ENCODE assay signal across 27 mouse cellular contexts in the genomic region with DNA sequence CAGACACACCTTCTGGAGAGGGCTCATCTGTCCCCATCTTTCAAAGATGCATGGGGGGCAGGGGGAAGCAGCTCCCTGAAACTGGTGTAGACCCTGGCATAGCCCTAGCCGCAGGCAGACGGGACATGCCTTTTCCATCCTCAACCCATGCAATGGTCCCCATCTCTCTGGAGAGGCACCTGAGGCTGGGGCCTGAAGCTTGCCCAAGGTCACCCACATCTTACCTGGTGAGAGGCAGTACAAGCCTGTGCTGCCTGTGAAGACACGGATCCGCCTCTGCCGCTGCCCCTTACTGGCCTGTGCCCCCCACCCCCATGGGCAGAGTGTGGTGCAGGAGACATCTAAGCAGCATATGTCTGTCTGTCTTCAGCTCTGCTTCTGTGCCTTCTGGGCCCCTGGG. TPM values are rescaled to one million over a fixed set of nuclear protein-coding genes. Genes with fewer than 3 reads are reported as not detected.
DNase-seq lines count a peak whose midpoint lies in the region; ATAC-seq and TF ChIP-seq lines count a peak whose summit lies in the region.
"Had no signal": no experiment of that assay in that cellular context is flagged by ENCODE, and none has a peak within 500 bp of the region (broad histone marks: within the 10 kb centered on the region; RNA-seq: fewer than 3 reads in every experiment).

No protein-coding gene starts in this region.

- DNase-seq in forebrain, embryonic 11.5 days (ENCODE audit: low spot score): no peak
- no peak for DNase-seq in hindbrain, embryonic 10.5 days (ENCODE audit: low spot score)
- DNase-seq in hindbrain, postnatal 0 days (ENCODE audit: low spot score): no peak
- no peak for DNase-seq in midbrain, embryonic 10.5 days (ENCODE audit: low spot score)
- DNase-seq in midbrain, embryonic 11.5 days (ENCODE audit: low spot score, missing footprints): no peak
- no peak for DNase-seq in limb, embryonic 10.5 days (ENCODE audit: low spot score)
- DNase-seq: adrenal gland, adult 8-10 months; adrenal gland, postnatal 25 days; B cell, adult 2 months; cerebellum, adult 18-20 months; cerebellum, adult 9-10 months; cerebellum, postnatal 14 days; gastrocnemius, postnatal 25 days; kidney, adult 18-20 months had no signal

- no peak overlapping the region for H3K27ac ChIP-seq in forebrain, embryonic 12.5 days
- H3K27ac ChIP-seq in forebrain, embryonic 11.5 days (ENCODE audit: low read depth, low read length): no peak overlapping the region
- H3K27ac ChIP-seq in hindbrain, embryonic 10.5 days: peak overlapping the region; percentile 62
- no peak overlapping the region for H3K27ac ChIP-seq in hindbrain, postnatal 0 days
- H3K27ac ChIP-seq in midbrain, embryonic 10.5 days (replicated peaks): 0 out of 2 replicates have a peak overlapping the region, but pooled peaks have one; percentile 23
- no peak overlapping the region for H3K27ac ChIP-seq in midbrain, embryonic 11.5 days (ENCODE audit: low read depth, low read length)
- peak overlapping the region; percentile 75 for H3K27ac ChIP-seq in limb, embryonic 10.5 days
- H3K27ac ChIP-seq: embryonic facial prominence, embryonic 12.5 days; embryonic facial prominence, embryonic 15.5 days; heart, embryonic 13.5 days; hindbrain, embryonic 13.5 days had no signal

- peaks cover 20% of the 10 kb centered on the region; the same call in 1 of the 2 replicates for H3K4me1 ChIP-seq in forebrain, embryonic 12.5 days
- no peaks in the 10 kb centered on the region; the same call in 1 of the 2 replicates for H3K4me1 ChIP-seq in forebrain, embryonic 11.5 days (replicated peaks; ENCODE audit: control insufficient read depth, insufficient read depth, low read length)
- H3K4me1 ChIP-seq in hindbrain, embryonic 10.5 days (replicated peaks): peaks cover 64% of the 10 kb centered on the region
- H3K4me1 ChIP-seq in hindbrain, postnatal 0 days (ENCODE audit: insufficient read depth, low read length): no peaks in the 10 kb centered on the region
- H3K4me1 ChIP-seq in midbrain, embryonic 10.5 days: peaks cover 47% of the 10 kb centered on the region
- H3K4me1 ChIP-seq in midbrain, embryonic 11.5 days (ENCODE audit: control insufficient read depth, insufficient read depth, low read length): peaks cover 3% of the 10 kb centered on the region; the same call in 1 of the 2 replicates
- peaks cover 80% of the 10 kb centered on the region for H3K4me1 ChIP-seq in limb, embryonic 10.5 days

- H3K4me2 ChIP-seq in forebrain, embryonic 12.5 days: no peak overlapping the region
- no peak overlapping the region for H3K4me2 ChIP-seq in forebrain, embryonic 11.5 days (ENCODE audit: low read depth, low read length, severe bottlenecking)
- no peak overlapping the region for H3K4me2 ChIP-seq in hindbrain, postnatal 0 days (ENCODE audit: low read depth, low read length)
- H3K4me2 ChIP-seq in midbrain, embryonic 11.5 days: no peak overlapping the region
- H3K4me2 ChIP-seq: embryonic facial prominence, embryonic 12.5 days; embryonic facial prominence, embryonic 15.5 days; heart, embryonic 13.5 days; hindbrain, embryonic 13.5 days had no signal

- no peak overlapping the region for H3K4me3 ChIP-seq in forebrain, embryonic 12.5 days (replicated peaks)
- H3K4me3 ChIP-seq in forebrain, embryonic 11.5 days (ENCODE audit: low read depth, low read length): no peak overlapping the region
- H3K4me3 ChIP-seq in hindbrain, embryonic 10.5 days: no peak overlapping the region
- H3K4me3 ChIP-seq in hindbrain, postnatal 0 days (ENCODE audit: low read length): no peak overlapping the region
- H3K4me3 ChIP-seq in midbrain, embryonic 10.5 days: no peak overlapping the region
- no peak overlapping the region for H3K4me3 ChIP-seq in midbrain, embryonic 11.5 days (ENCODE audit: low read depth, low read length)
- H3K4me3 ChIP-seq in limb, embryonic 10.5 days: peak overlapping the region; percentile 20; the same call in 1 of the 2 replicates
- H3K4me3 ChIP-seq: embryonic facial prominence, embryonic 12.5 days; embryonic facial prominence, embryonic 15.5 days; heart, embryonic 13.5 days; hindbrain, embryonic 13.5 days had no signal

- H3K27me3 ChIP-seq in forebrain, embryonic 12.5 days: no peaks in the 10 kb centered on the region
- H3K27me3 ChIP-seq in forebrain, embryonic 11.5 days (ENCODE audit: control insufficient read depth, insufficient read depth, low read length): no peaks in the 10 kb centered on the region
- peaks cover 13% of the 10 kb centered on the region for H3K27me3 ChIP-seq in hindbrain, embryonic 10.5 days (ENCODE audit: insufficient read depth, poor library complexity, severe bottlenecking)
- H3K27me3 ChIP-seq in hindbrain, postnatal 0 days (ENCODE audit: insufficient read depth, low read length): no peaks in the 10 kb centered on the region
- H3K27me3 ChIP-seq in midbrain, embryonic 10.5 days (ENCODE audit: low read depth, poor library complexity, severe bottlenecking): peaks cover 7% of the 10 kb centered on the region; the same call in 1 of the 2 replicates
- no peaks in the 10 kb centered on the region for H3K27me3 ChIP-seq in midbrain, embryonic 11.5 days (ENCODE audit: control insufficient read depth, insufficient read depth, low read length)
- 0 out of 2 replicates have a peak, but pooled peaks cover 7% of the 10 kb centered on the region for H3K27me3 ChIP-seq in limb, embryonic 10.5 days (ENCODE audit: low read depth, poor library complexity, severe bottlenecking)
- H3K27me3 ChIP-seq: embryonic facial prominence, embryonic 12.5 days; embryonic facial prominence, embryonic 15.5 days had no signal

- peak overlapping the region; percentile 17; the same call in 1 of the 2 replicates for H3K9ac ChIP-seq in forebrain, embryonic 12.5 days
- H3K9ac ChIP-seq in forebrain, embryonic 11.5 days (ENCODE audit: low read length): no peak overlapping the region
- H3K9ac ChIP-seq in hindbrain, postnatal 0 days (replicated peaks; ENCODE audit: low read length): no peak overlapping the region
- H3K9ac ChIP-seq in midbrain, embryonic 11.5 days (ENCODE audit: low read length): no peak overlapping the region
- H3K9ac ChIP-seq: embryonic facial prominence, embryonic 12.5 days; embryonic facial prominence, embryonic 15.5 days; hindbrain, embryonic 13.5 days had no signal

- no peaks in the 10 kb centered on the region for H3K9me3 ChIP-seq in forebrain, embryonic 12.5 days
- no peaks in the 10 kb centered on the region for H3K9me3 ChIP-seq in forebrain, embryonic 11.5 days (ENCODE audit: control insufficient read depth, low read length)
- no peaks in the 10 kb centered on the region for H3K9me3 ChIP-seq in hindbrain, embryonic 10.5 days
- H3K9me3 ChIP-seq in hindbrain, postnatal 0 days (ENCODE audit: low read length): no peaks in the 10 kb centered on the region
- H3K9me3 ChIP-seq in midbrain, embryonic 10.5 days (replicated peaks): no peaks in the 10 kb centered on the region
- H3K9me3 ChIP-seq in midbrain, embryonic 11.5 days (ENCODE audit: control insufficient read depth, low read length): no peaks in the 10 kb centered on the region
- no peaks in the 10 kb centered on the region for H3K9me3 ChIP-seq in limb, embryonic 10.5 days (replicated peaks)
- H3K9me3 ChIP-seq: embryonic facial prominence, embryonic 12.5 days; embryonic facial prominence, embryonic 15.5 days; heart, embryonic 13.5 days; hindbrain, embryonic 13.5 days had no signal

- H3K36me3 ChIP-seq in forebrain, embryonic 12.5 days (replicated peaks): no peaks in the 10 kb centered on the region
- no peaks in the 10 kb centered on the region for H3K36me3 ChIP-seq in forebrain, embryonic 11.5 days (ENCODE audit: control insufficient read depth, insufficient read depth, low read length)
- H3K36me3 ChIP-seq in hindbrain, embryonic 10.5 days: no peaks in the 10 kb centered on the region
- H3K36me3 ChIP-seq in hindbrain, postnatal 0 days (ENCODE audit: insufficient read depth, low read length): no peaks in the 10 kb centered on the region
- H3K36me3 ChIP-seq in midbrain, embryonic 10.5 days: no peaks in the 10 kb centered on the region
- no peaks in the 10 kb centered on the region for H3K36me3 ChIP-seq in midbrain, embryonic 11.5 days (ENCODE audit: control insufficient read depth, insufficient read depth, low read length)
- H3K36me3 ChIP-seq in limb, embryonic 10.5 days: 0 out of 2 replicates have a peak, but pooled peaks cover 3% of the 10 kb centered on the region
- H3K36me3 ChIP-seq: embryonic facial prominence, embryonic 12.5 days; embryonic facial prominence, embryonic 15.5 days; heart, embryonic 13.5 days; hindbrain, embryonic 13.5 days had no signal

- 83% methylated on average over 5 of the region's 5 CpGs for WGBS in forebrain, embryonic 12.5 days
- WGBS in forebrain, embryonic 11.5 days: 83% methylated on average over 5 of the region's 5 CpGs
- WGBS in hindbrain, embryonic 10.5 days: 81% methylated on average over 5 of the region's 5 CpGs
- 88% methylated on average over 5 of the region's 5 CpGs for WGBS in hindbrain, postnatal 0 days
- 84% methylated on average over 5 of the region's 5 CpGs for WGBS in midbrain, embryonic 10.5 days
- 83% methylated on average over 5 of the region's 5 CpGs for WGBS in midbrain, embryonic 11.5 days
- WGBS in limb, embryonic 10.5 days: 72% methylated on average over 5 of the region's 5 CpGs

- no peak for TF ChIP-seq CTCF in hindbrain, postnatal 0 days (IDR thresholded peaks at IDR 0.05; ENCODE audit: low read depth)

- no peak for ATAC-seq in forebrain, embryonic 12.5 days (ENCODE audit: low FRiP score)
- no peak for ATAC-seq in forebrain, embryonic 11.5 days (replicated peaks; ENCODE audit: low FRiP score)
- no peak for ATAC-seq in hindbrain, postnatal 0 days
- no peak for ATAC-seq in midbrain, embryonic 11.5 days (ENCODE audit: low FRiP score)
- no peak for ATAC-seq in cerebellum, adult (ENCODE audit: insufficient number of reproducible peaks, low FRiP score, low TSS enrichment)
- ATAC-seq: activated CD4-positive, CD25-positive, alpha-beta regulatory T cell, adult 4 months; forebrain, embryonic 14.5 days; hindbrain, embryonic 16.5 days; inflammation-experienced regulatory T-cells, adult 6 months; intestine, embryonic 16.5 days had no signal

RNA-seq across cellular contexts. Expression of a gene that starts 23.2 kb away (rescaled TPM):
- 1.6 and 2.1 TPM in 2 replicates for polyA plus RNA-seq in forebrain, embryonic 12.5 days (2016; fragmentation: Nextera tagmentation; extraction: Ambion mirVana)
- polyA plus RNA-seq in forebrain, embryonic 11.5 days (2014; fragmentation: Nextera tagmentation; extraction: Ambion mirVana): 0.89 and 1.1 TPM in 2 replicates
- 0.78 and 1.1 TPM in 2 replicates for polyA plus RNA-seq in hindbrain, embryonic 10.5 days (2016; fragmentation: Nextera tagmentation; extraction: Ambion mirVana)
- 4.8 and 9.7 TPM in 2 replicates for total RNA-seq in hindbrain, postnatal 0 days (2014; rRNA removed)
- polyA plus RNA-seq in hindbrain, postnatal 0 days (2015; fragmentation: Nextera tagmentation; extraction: Ambion mirVana): 0.91 and 1.6 TPM in 2 replicates
- polyA plus RNA-seq in midbrain, embryonic 10.5 days (2016; fragmentation: Nextera tagmentation; extraction: Ambion mirVana): 0.58 and 1.1 TPM in 2 replicates
- polyA plus RNA-seq in midbrain, embryonic 11.5 days (2014; fragmentation: Nextera tagmentation; extraction: Ambion mirVana): 0.98 and 2.2 TPM in 2 replicates
- polyA plus RNA-seq in limb, embryonic 10.5 days (2016; fragmentation: Nextera tagmentation; extraction: Ambion mirVana): 2.3 and 3.4 TPM in 2 replicates
- total RNA-seq: CH12.LX; hematopoietic stem cell, adult 5-6 weeks had no signal
- polyA plus RNA-seq: activated CD4-positive, CD25-positive, alpha-beta regulatory T cell, adult 4 months had no signal

Comparison
In these comparisons a context has a peak if more than half of its experiments do, and no peak if none do; other contexts are left out.
1. H3K27ac ChIP-seq: peak in hindbrain, embryonic 10.5 days (single experiment), midbrain, embryonic 10.5 days (single experiment) and limb, embryonic 10.5 days (single experiment); none in forebrain, embryonic 12.5 days (single experiment), forebrain, embryonic 11.5 days (single experiment), hindbrain, postnatal 0 days (single experiment) and midbrain, embryonic 11.5 days (single experiment).